In genomic region chr2:6255989-6256841, GRCm38 (mm10) we compare ENCODE assay signal across 9 mouse cellular contexts. TPM values are rescaled to one million over a fixed set of nuclear protein-coding genes. Genes with fewer than 3 reads are reported as not detected.
A peak's percentile ranks its signal among the peaks of the same experiment; 100 is the strongest.
DNase-seq lines count a peak whose midpoint lies in the region; ATAC-seq lines count a peak whose summit lies in the region.
"Had no signal": no experiment of that assay in that cellular context is flagged by ENCODE, and none has a peak within 500 bp of the region (broad histone marks: within the 10 kb centered on the region; RNA-seq: fewer than 3 reads in every experiment).

No protein-coding gene starts in this region.

- H3K4me3 ChIP-seq in forebrain, embryonic 11.5 days (ENCODE audit: low read depth, low read length) = no peak overlapping the region
- no peak overlapping the region for H3K4me3 ChIP-seq in forebrain, embryonic 10.5 days
- H3K4me3 ChIP-seq in brown adipose tissue, adult 24 weeks (ENCODE audit: insufficient read depth, low read depth, low read length) = no peak overlapping the region
- H3K4me3 ChIP-seq in hindbrain, embryonic 14.5 days (replicated peaks; ENCODE audit: low read length) = no peak overlapping the region
- H3K4me3 ChIP-seq: liver, embryonic 15.5 days had no signal

- ATAC-seq in forebrain, embryonic 11.5 days (replicated peaks; ENCODE audit: low FRiP score) = peak; percentile 53
- peak; percentile 68 for ATAC-seq in hindbrain, embryonic 14.5 days (ENCODE audit: low FRiP score)
- ATAC-seq in megakaryocyte-erythroid progenitor cell, adult 5-6 weeks (replicated peaks; ENCODE audit: low FRiP score, low TSS enrichment, poor library complexity, severe bottlenecking) = peak; percentile 28; the same call in 1 of the 2 replicates

- no peaks in the 10 kb centered on the region for H3K36me3 ChIP-seq in forebrain, embryonic 11.5 days (ENCODE audit: control insufficient read depth, insufficient read depth, low read length)
- H3K36me3 ChIP-seq in forebrain, embryonic 10.5 days (replicated peaks) = no peaks in the 10 kb centered on the region
- no peaks in the 10 kb centered on the region for H3K36me3 ChIP-seq in hindbrain, embryonic 14.5 days (replicated peaks; ENCODE audit: control insufficient read depth, insufficient read depth)
- H3K36me3 ChIP-seq: liver, embryonic 15.5 days had no signal

- H3K9me3 ChIP-seq in forebrain, embryonic 11.5 days (ENCODE audit: control insufficient read depth, low read length) = peaks cover 6% of the 10 kb centered on the region; the same call in 1 of the 2 replicates
- H3K9me3 ChIP-seq in forebrain, embryonic 10.5 days = peaks cover 15% of the 10 kb centered on the region; the same call in 1 of the 2 replicates
- H3K9me3 ChIP-seq in hindbrain, embryonic 14.5 days (ENCODE audit: control insufficient read depth, low read length) = no peaks in the 10 kb centered on the region; the same call in 1 of the 2 replicates
- H3K9me3 ChIP-seq: liver, embryonic 15.5 days had no signal

- DNase-seq in forebrain, embryonic 11.5 days (ENCODE audit: low spot score) = no peak
- DNase-seq in forebrain, embryonic 10.5 days (ENCODE audit: extremely low spot score, low spot score) = no peak
- DNase-seq in frontal cortex, adult 2 months (ENCODE audit: extremely low spot score in 1 of 2, low spot score in 1 of 2) = peak; percentile 30 to 56
- peak; percentile 63 for DNase-seq in hindbrain, embryonic 14.5 days (ENCODE audit: low spot score)
- DNase-seq in left cerebral cortex, adult 18-20 months (ENCODE audit: low spot score in 2 of 2) = peak; percentile 26 to 39
- peak; percentile 63 to 71 for DNase-seq in spleen, adult 18-20 months

- H3K27me3 ChIP-seq in forebrain, embryonic 11.5 days (ENCODE audit: control insufficient read depth, insufficient read depth, low read length) = peaks cover 45% of the 10 kb centered on the region
- peaks cover 93% of the 10 kb centered on the region for H3K27me3 ChIP-seq in forebrain, embryonic 10.5 days (ENCODE audit: poor library complexity, severe bottlenecking)
- 0 out of 2 replicates have a peak, but pooled peaks cover 9% of the 10 kb centered on the region for H3K27me3 ChIP-seq in hindbrain, embryonic 14.5 days (ENCODE audit: control insufficient read depth, insufficient read depth, low read length)

- H3K4me1 ChIP-seq in forebrain, embryonic 11.5 days (replicated peaks; ENCODE audit: control insufficient read depth, insufficient read depth, low read length) = peaks cover 2% of the 10 kb centered on the region; the same call in 1 of the 2 replicates
- peaks cover 11% of the 10 kb centered on the region for H3K4me1 ChIP-seq in forebrain, embryonic 10.5 days
- H3K4me1 ChIP-seq in brown adipose tissue, adult 24 weeks (ENCODE audit: control insufficient read depth, insufficient read depth, insufficient read length, low read length) = peaks cover 14% of the 10 kb centered on the region
- H3K4me1 ChIP-seq in hindbrain, embryonic 14.5 days (replicated peaks; ENCODE audit: control insufficient read depth, insufficient read depth, low read length) = peaks cover 3% of the 10 kb centered on the region; the same call in 1 of the 2 replicates

- 69% methylated on average over 19 of the region's 19 CpGs for whole genome bisulfite sequencing in forebrain, embryonic 11.5 days
- WGBS in forebrain, embryonic 10.5 days = 75% methylated on average over 19 of the region's 19 CpGs
- 63% methylated on average over 19 of the region's 19 CpGs for WGBS in hindbrain, embryonic 14.5 days

- H3K9ac ChIP-seq in forebrain, embryonic 11.5 days (ENCODE audit: low read length) = no peak overlapping the region
- no peak overlapping the region for H3K9ac ChIP-seq in hindbrain, embryonic 14.5 days
- H3K9ac ChIP-seq: liver, embryonic 15.5 days had no signal

- H3K27ac ChIP-seq in forebrain, embryonic 11.5 days (ENCODE audit: low read depth, low read length) = no peak overlapping the region
- H3K27ac ChIP-seq in forebrain, embryonic 10.5 days = no peak overlapping the region
- H3K27ac ChIP-seq in brown adipose tissue, adult 24 weeks (replicated peaks; ENCODE audit: low read depth, low read length) = peak overlapping the region; percentile 46
- no peak overlapping the region for H3K27ac ChIP-seq in hindbrain, embryonic 14.5 days
- H3K27ac ChIP-seq: liver, embryonic 15.5 days had no signal

- H3K4me2 ChIP-seq in forebrain, embryonic 11.5 days (ENCODE audit: low read depth, low read length, severe bottlenecking) = no peak overlapping the region
- H3K4me2 ChIP-seq in hindbrain, embryonic 14.5 days (replicated peaks) = no peak overlapping the region
- H3K4me2 ChIP-seq: liver, embryonic 15.5 days had no signal

RNA-seq across cellular contexts. Expression of gene Echdc3, which starts 43.4 kb away (rescaled TPM):
- polyA plus RNA-seq in forebrain, embryonic 11.5 days (2014; fragmentation: Nextera tagmentation; extraction: Ambion mirVana) = 2.3 and 2.9 TPM in 2 replicates
- polyA plus RNA-seq in forebrain, embryonic 10.5 days (2016; fragmentation: Nextera tagmentation; extraction: Ambion mirVana) = 1.4 and 2.3 TPM in 2 replicates
- polyA plus RNA-seq in brown adipose tissue, adult 24 weeks (2012; ENCODE audit: insufficient read depth, insufficient read length, missing spikeins) = 60.2 and 61.2 TPM in 2 replicates
- 1.2 and 1.3 TPM in 2 replicates for polyA plus RNA-seq in frontal cortex, adult 2 months (2012; rRNA removed)
- 1.1 and 1.3 TPM in 2 replicates for polyA plus RNA-seq in hindbrain, embryonic 14.5 days (2014; fragmentation: Nextera tagmentation; extraction: Ambion mirVana)
- 1 to 10 TPM in 1 of 2 experiments, under 1 TPM in 1; 0.77 to 1.1 TPM for total RNA-seq in left cerebral cortex, adult 18-20 months (2021)
- 1.9 TPM in 1 of 2 replicates, not detected in the other for total RNA-seq in megakaryocyte-erythroid progenitor cell, adult 5-6 weeks (2014; fragmentation: Nextera tagmentation)
- 0.15 TPM in 1 of 2 replicates, not detected in the other for total RNA-seq in megakaryocyte-erythroid progenitor cell, adult 5-6 weeks (2017)

Comparison
In these comparisons a context has a peak if more than half of its experiments do, and no peak if none do; other contexts are left out.
1. DNase-seq: peak in frontal cortex, adult 2 months (2 of 2), hindbrain, embryonic 14.5 days (single experiment), left cerebral cortex, adult 18-20 months (2 of 2) and spleen, adult 18-20 months (2 of 2); none in forebrain, embryonic 11.5 days (single experiment) and forebrain, embryonic 10.5 days (single experiment).
2. RNA of gene Echdc3, which starts 43.4 kb away (polyA plus RNA-seq): 60.2 to 61.2 TPM in brown adipose tissue, adult 24 weeks; 1.4 to 2.3 TPM in forebrain, embryonic 10.5 days, 2.3 to 2.9 TPM in forebrain, embryonic 11.5 days, 1.2 to 1.3 TPM in frontal cortex, adult 2 months and 1.1 to 1.3 TPM in hindbrain, embryonic 14.5 days; every median in the first group is over 10 times any median in the second.
3. Peak in every context shown above with its lines, with median percentiles within 50 percentile points of each other: ATAC-seq.